Mouse (Mus musculus): ENCODE measurements around the gene Ubtd2.
A peak's percentile ranks its signal among the peaks of the same experiment; 100 is the strongest.
"Not testable (repeated sequence)": the region's sequence is repeated elsewhere in the genome, so short reads cannot be mapped to it uniquely, and the experiment has no call there.

The Ubtd2 gene

DNA sequence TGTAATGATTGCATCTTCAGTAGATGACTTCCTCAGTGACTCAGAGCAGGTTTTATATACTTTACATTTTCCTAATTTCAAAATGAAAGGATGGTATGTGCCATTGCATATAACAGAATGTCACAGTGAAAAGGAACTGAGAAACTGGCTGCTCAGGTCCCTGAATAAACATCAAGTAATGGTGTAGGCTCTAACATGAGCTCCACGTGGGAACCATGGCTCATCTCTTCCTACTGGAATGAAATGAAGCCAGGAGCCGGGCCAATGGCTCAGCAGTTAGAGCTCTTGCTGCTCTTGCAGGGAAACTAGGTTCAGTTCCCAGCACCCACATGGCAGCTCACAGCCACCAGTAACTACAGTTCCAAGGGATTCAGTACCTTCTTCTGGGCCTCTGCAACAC is 16.8 kb downstream of the Ubtd2 start:
- no peak for DNase-seq

DNA sequence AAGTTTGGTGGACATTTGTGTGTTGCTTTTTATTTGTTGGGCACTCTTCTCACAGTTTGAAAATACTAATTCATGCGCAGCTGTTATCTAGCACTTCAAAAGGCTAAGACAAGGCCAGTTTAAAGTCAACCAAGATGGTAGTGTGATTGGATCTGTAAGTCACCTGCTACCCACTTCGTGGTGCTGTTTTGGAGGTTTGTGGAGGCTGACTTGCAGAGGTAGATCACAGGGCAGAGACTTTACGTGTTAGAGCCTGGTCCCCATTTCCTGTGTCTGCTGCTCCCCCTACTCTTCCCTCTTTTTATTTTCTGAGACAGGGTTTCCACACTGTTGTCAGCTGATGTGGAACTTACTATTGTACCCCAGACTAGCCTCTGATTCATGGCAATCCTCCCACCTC is 19.6 kb downstream of the Ubtd2 start:
- no peak for DNase-seq

DNA sequence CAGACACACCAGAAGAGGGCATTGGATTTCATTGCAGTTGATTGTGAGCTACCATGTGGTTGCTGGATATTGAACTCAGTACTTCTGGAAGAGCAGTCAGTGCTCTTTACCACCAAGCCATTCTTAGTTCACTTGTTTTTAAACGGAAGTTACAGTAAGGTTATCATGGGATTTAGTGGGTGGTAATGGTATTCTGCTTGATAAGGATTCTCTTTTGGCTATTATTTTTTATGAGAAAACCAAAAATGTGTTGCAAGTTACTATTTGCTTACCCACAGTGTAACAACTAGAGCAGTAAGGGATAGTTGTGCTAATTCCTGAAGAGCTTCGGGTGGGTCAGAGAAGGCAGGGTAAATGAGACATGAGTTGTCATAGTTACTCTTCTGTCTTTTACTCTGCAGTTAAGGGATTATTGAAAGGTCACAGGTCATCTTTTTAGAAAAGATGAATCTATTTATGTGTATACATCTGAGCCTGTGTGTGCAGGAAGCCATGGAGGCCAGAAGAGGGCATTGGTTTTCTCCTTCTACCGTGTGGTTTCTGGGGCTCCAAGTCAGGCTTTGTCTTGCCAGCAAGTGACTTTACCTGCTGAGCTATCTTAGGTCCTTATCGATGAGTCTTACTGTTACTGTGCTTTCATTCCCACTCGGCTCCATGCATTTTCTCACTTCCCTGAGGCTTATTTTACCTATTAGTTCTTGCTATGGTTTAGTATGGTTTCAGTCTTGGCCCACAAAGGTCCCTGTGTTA is 20.5 kb downstream of the Ubtd2 start:
- no peak for DNase-seq

DNA sequence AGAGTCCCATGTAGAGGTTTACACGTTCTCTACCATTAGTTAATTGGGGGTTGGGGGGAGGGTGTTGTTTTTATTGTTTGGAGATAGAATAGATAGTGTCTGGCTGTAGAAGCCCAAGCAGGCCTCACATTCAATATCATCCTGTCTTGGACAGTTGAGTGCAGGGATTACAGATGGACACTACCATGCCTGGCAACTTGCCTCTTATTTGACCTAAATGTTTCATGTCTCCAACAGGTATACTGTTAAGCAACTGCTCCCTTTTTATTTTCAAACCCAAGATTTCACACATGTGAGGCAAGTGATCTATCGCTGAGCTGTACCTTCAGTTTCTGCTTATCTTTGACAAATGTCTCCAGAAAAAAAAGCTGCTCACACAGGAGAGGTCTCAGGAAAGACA is 26.4 kb downstream of the Ubtd2 start:
- no peak for DNase-seq

DNA sequence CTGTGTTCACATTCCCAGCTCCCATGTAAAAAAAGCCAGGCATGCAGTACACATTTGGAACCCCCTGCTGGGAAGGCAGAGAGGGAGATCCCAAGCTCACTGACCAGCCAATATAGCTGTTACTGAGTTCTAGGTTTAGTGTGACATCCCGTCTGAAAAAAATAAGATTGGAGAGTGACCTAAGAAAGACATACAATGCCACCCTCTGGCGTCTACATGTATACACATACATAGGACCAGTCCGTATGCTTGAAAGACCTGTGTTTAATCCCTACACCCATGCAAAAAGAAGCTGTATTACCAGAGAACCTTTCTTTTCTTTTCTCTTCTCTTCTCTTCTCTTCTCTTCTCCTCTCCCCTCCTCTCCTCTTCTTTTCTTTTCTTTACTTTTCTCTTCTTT is 30.1 kb downstream of the Ubtd2 start:
- no peak for DNase-seq

DNA sequence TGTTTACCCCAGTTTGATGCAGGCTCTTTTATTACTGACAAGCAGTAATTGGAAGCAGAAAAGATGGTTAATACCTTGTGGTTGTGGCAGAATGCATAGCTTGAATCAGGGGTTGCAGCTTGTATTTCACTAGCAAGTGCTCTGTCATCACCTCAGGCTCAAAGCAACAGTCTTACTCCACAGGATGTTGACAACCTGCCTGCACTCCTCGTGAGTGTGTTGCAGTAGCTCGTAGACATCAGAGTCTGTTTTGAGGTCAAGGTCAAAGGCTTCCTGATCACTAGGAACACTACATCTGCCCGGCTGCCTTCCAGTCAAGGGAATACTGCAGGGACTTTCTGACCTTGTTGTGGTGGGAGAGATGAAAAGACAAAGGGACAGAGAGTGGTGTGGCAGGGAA is 31.5 kb downstream of the Ubtd2 start:
- DNase-seq = no peak

DNA sequence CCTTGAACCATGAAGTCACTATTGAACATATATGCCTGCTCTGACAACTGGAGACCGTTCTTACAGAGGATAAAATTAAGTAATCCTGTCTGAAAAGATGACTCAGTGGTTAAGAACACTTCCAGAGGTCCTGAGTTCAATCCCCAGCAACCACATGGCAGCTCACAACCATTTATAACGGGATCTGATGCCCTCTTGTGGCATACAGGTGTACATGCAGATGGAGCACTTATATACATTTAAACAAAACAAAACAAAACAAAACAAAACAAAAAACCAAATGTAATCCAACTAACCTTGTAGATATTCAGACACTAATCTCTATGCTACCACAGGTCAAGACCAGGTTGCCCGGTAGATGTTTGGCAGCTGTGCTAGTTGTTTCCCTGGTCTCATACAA is 32.3 kb downstream of the Ubtd2 start:
- no peak for DNase-seq

DNA sequence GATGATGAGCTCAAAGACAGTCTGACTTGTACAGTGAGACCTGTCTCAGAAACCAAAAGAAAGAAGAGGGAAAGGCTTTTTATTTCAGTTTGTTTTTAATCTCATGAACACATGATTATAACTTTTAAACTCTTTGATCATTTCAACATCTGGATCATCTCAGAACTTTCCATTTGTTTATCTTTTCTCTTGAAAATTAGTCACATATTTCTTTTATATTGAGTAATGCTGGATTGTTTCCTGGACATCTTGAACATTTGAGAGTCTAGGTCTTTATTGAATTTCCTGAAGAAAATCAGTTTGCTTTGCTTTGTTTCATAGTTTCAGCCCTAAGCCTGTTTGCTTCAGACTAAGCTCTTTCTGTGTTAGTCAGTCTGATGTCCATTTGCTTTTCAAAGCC is 33.2 kb downstream of the Ubtd2 start:
- no peak for DNase-seq

DNA sequence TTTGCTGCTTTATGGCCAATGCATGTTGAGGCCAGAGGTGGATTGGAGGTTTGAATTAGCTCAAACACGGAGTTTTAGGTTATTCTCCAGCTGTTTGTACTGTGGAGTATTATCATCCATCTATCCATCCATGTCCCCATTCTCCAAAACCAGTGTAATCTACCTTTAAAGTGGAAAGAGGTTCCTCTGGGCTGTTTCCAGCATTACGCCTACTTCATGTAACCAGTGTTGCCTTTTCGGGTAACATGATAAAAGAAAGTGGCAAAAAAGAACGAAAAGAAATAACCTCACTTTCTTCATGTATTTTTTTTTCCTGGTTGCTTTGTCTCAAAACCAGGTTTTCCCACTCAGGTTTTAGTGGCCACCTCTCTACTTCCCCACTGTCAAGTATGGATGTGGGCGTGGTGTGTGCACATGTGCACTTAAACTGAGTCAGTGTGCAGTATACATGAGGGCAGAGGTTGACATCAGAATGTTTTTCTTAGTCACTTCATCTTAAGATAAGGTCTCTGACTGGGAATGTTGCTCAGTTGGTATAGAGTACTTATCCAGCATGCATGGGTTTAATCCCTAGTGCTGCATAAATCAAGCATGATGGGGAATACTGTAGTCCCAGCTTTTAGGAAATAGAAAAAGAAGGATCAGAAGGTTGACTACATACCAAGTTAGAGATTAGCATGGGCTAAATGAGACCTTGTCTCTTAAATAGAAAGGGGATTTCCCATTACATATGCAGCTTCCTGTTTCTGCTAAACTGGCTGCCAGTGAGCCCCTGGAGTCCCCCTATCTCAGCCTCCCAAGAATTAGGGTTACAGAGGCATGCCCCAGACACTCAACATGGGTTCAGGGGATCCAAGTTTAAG is 33.9 kb downstream of the Ubtd2 start:
- DNase-seq = no peak

DNA sequence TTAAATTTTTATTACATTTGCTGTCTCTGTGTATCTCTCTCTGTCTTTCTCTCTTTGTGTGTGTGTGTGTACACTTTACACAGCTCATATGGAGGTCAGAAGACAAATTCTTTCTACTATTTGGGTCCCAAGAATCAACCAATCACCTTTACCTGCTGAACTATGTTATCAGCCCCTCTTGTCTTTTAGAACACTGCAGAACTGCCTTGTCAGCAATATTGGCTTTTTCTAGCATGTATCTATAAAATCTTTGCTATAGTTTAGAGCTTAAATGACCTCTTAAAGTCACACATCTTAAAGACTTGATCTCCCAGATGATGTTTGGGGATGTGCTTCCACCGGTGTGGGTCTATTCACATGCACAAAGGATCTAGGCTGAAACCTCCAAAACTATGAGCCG is 35.9 kb downstream of the Ubtd2 start:
- no peak for DNase-seq

DNA sequence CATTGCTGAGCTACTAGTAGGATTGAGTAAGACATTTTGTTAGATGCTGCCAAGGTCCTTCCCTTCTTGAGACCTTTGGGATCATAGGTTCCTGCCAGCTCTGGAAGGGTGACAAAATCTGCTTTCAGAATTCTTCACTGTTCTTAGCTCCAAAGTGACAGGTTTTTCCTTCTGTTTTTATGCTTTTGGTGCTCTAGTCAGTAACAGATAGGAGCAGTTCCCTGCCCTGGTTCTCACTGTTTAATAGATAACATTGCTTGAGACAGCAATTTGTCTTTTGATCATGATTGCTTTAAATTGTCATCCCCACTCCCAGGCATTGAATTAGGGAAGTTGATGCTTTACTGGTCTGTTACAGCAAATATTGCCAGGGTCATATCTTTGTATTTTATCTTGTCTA is 38.1 kb downstream of the Ubtd2 start:
- DNase-seq = peak in 1 of 2 experiments; percentile 36

DNA sequence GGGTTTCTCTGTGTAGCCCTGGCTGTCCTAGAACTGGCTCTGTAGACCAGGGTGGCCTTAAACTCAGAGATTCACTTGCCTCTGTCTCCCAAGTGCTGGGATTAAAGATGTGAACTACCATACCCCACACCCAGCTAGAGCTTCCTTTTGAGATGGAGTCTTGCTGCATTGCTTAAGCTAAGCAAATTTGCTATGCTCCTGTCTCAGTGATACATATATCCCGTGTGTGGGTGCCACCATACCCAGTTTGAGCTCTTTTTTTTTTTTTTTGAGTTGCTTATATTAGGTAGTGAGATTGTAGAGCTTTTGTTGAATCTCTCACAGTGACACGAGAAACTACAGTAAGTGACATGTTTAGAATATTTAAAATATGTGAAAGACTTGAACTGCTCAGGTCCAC is 40.1 kb downstream of the Ubtd2 start:
- DNase-seq = no peak

DNA sequence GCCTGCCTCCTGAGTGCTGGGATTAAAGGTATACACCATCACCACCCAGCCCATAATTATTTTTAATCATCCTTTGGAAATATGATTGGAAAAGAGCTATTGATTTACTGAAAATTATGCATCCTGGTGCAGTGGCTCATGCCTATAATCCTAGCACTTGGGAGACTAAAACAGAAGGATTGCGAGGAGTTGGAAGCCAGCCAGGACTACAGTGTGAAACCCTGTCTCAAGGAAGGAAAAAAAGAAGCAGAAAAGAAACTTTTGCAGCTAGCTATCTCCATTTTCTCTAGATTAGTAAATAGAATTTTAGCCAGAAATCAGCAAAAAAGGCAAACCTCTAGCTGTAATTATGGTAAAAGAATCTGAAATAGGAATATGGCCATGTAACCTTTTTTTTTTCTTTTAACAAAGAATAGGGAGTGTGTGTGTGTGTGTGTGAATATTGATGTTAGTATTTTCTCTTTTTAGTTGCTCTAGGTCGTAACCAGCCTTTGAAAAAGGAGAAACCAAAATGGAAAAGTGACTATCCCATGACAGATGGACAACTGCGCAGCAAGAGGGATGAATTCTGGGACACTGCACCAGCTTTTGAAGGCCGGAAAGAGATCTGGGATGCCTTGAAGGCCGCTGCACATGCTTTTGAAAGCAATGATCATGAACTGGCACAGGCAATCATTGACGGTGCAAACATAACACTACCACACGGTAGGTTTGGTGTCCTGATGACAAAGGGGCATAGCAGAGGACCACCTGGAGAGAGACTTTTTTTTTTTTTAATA is 43.8 kb downstream of the Ubtd2 start:
- peak in 1 of 2 experiments; percentile 26 for DNase-seq

DNA sequence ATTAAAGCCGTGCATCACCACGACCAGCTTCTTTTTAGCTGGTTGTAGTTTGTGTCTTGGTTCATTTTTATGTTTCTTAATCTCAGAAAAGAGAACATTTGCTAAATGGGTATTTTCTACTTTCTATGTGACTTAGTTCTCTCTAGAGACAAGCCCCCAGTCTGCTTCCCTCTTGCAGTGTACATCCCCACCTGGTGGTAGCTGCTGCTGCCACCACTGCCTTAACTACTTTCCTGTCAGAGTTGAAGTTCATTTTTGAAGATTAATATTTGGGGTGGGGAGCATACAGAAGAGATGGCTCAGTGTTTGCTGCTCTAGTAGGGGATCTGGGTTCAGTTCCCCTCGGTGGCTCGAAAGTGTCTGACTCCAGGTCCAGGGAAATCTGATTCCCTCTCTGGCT is 44.8 kb downstream of the Ubtd2 start:
- no peak for DNase-seq

DNA sequence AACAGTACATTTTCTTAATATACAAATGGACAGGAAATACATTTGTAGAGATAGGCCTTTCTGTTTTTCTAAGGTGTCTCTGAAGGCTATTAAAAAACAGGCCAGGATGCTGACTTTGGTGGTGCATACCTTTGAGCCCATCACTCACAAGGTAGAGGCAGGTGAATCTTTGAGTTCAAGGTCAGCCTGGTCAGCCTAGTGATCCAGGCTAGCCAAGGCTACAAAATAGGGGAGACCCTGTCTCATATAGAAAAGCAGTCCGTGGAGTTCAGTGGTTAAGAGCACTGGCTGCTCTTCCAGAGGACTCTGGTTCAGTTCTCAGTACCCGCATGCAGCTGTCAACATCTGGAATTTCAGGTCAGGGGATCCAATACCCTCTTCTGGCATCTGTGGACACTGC is 48.5 kb downstream of the Ubtd2 start:
- DNase-seq = no peak

DNA sequence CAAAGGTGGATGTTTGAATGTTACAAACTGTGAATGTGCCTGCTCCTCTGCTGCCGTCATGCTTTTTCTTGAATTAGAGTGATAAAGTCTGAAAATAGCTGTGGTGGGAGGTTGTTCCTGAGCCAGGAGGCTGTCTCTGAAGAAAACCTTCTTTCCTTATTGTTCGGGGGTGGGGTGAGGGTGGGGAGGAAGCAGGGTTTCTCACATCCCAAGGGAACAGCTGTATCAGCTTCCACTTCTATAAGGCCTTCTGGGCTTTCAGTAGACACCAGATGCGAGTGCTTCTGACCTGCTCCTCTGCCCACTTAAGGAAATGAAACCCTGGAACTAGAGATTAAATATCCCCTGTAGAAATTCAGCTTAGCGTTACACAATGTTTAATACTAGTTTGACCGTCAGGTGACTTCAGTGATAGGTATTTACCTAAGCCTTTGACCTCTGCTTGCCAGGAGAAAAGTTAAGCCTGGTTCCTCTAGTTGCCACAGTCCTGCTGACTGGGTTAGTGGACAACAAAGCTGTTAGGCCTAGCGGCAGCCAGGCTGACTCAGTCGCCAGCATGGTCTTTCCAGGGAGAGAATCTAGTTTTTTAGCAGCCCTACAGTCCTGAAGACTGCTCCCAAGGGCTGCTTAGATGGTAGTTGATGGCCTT is 50.0 kb downstream of the Ubtd2 start:
- DNase-seq = peak in 1 of 2 experiments; percentile 7

DNA sequence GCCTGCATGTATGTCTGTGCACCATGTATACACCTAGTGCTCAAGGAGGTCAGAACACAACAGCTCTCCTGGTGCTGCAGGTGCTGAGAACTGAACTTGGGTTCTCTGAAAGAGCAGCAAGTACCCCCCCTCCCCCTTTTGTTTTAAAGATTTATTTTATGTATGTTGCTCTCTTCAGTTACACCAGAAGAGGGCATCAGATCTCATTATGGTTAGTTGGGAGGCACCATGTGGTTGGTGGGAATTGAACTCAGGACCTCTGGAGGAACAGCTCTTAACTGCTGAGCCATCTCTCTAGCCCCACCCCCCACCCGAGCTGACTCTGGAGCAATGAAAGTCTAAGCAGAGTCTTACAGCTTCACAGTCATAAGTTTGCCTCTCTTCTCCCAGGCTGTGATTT is 55.8 kb downstream of the Ubtd2 start:
- no peak for DNase-seq

DNA sequence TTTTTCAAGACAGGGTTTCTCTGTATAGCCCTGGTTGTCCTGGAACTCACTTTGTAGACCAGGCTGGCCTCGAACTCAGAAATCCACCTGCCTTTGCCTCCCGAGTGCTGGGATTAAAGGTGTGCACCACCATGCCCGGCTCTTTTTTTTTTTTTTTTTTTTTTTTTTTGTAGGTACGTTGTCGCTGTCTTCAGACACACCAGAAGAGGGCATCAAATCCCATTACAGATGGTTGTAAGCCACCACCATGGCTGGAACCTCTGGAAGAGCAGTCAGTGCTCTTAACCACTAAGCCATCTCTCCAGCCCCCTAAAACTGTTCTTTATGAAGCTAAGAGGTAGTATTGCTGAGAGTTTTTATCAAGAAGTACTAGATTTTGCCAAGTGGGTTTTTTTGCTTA is 59.7 kb downstream of the Ubtd2 start:
- not testable (repeated sequence) for DNase-seq

DNA sequence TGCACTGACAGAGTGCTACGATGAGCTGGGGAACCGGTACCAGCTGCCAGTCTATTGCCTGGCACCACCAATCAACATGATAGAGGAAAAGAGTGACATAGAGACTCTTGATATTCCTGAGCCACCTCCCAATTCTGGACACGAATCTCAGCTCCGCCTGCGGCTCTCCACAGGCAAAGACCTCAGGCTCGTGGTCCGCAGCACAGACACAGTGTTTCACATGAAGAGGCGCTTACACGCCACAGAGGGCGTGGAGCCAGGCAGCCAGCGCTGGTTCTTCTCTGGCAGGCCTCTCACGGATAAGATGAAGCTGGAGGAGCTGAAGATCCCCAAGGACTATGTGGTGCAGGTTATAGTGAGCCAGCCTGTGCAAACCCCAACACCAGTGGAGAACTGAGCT is 60.9 kb downstream of the Ubtd2 start:
- DNase-seq = no peak

DNA sequence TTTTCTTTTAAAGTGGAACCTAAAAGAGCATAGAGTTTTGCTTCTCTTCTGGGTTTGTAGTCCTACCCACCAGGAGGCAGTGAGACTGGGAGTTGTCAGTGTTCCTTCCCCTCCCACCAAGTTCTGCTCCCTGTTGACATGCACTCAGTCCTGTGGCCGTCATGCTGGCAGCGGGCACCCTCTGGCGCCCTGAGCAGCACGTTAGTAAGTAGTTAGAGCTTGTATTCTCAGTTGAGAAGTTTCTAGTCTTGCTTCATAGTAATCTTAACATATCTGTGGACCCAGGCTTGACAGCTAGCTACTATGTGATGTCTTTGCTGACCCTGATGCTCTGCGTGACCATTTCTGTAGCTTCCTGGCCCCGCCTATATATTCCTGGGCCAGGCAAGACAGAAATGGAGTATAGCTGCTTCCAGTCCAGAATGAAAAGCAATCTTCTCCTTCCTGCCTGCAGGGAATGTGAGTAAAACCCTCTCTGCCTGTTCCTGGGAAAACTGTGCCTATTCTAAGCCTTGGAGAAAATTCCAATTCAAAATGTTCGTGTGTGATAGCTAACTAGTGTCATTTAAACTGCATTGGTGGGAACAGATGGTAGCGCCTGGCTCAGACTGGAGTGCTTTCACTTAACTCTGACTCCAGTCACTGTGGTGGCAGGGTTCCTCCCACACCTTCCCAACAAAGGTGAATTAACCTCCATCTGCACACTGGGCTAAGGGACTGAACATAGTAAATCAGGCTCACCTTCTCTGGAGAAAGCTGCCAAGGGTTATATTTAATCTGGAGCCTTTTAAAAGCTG is 61.9 kb downstream of the Ubtd2 start:
- no peak for DNase-seq

DNA sequence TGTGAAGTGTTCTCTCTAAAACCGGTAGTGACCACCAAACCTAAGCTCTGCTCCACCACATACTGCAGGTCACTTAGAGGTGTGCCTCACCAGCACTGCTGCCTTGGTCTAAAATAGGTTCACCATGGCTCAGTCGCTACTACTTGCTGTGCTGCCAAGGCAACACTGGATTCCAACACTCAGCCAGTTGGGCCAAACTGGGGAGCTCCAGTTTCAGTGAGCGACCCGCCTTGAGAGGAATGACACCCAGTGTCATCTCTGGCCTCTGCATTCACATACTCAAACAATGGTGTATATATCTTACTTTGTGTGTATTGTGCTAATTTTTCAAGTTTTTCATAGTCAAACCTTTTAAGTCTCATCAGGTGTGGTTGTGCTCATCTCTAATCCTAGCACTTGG is 63.6 kb downstream of the Ubtd2 start:
- DNase-seq = no peak

DNA sequence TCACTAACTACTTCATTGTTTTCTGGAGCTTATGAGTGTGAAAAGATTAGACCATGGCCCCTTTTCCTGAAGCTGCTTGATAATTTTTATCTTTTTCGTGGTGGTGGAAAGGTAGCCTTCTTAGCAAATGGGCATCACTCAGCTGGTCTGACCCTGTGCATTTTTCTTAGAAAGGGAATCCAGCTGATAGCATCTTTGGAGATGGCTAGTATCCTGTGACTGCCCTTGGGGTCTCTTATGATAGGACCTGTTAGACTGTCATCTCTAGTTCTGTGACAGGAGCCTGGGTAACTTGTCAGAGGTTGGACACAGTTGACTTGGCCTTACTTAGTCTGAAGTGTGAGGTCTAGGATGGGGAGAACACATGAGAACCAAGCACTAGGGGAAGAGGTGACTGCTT is 64.2 kb downstream of the Ubtd2 start:
- no peak for DNase-seq
